Mouse (Mus musculus): Measurements from ENCODE around the gene Dnajc1.

The Dnajc1 gene

DNA sequence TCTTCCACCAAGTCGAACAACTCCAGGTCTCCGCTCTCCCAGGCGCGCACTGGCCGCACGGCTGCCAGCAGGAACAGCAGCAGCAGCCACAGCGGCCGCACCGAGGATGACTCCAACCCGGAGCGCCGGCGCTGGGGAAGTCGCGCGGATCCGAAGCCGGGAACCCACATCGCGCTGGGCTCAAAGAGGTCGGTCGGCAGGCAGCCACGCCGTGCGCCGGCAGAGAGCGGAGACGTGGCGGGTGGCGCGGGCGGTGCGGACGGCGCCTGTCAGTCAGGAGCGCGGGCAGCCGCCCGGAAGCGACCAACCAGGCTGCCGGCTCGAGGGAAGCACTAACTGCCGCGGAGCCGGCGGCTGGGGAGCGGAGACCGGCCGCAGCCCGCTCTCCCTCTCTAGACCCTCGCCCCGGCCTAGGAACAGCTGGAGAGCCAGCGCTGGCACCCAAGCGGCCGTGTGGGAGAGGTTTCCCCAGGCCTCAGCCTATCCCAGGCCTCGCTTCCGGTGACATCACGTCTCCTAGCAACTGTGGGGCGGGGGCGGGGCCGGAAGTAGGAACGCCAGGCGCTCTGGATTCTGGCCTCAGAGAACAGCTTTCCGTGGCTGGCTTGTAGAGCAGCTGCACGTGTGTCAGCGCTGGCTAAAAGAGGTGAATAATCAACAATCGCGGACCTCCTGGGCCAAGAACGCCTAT is at the start of gene Dnajc1:
Gene Dnajc1 (minus strand): TSS at position 500 of the 691 bp plus-strand sequence.
- peak; percentile 83 for DNase-seq

DNA sequence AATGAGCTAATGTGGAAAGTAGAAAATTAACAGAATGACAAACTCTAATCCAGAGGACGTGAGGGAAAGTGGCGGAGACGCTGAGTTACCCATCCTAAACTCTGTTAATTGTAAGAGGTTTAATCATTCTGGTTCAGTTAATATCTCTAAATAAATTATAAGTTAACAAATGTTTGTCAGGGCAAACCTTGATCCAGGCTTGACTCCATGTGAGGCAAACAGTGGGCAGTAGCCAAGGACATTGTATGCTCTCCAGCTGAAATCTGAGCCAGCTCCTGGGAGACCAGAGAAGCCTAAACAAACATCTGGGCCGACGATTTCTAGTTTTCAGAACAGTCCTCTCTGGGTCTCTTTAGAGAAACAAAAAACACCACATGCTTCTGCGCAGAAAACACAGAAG is 49.2 kb upstream of the Dnajc1 start:
- DNase-seq: no peak

DNA sequence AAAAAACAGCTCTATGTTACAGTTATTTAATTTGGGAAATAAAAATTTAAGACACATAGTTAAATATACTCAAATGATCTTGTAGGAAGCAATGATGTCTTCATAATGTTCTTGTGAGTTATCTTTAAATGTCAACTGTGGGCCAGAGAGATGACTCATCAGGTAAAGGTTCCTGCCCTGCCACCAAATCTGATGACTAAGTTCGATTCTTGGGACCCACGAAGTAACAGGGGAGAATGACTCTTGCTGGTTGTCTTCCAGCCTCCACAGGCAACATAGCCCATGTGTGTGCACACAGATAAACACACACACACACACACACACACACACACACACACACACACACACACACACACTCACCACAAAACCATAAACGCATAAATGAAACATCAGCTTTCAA is 22.6 kb upstream of the Dnajc1 start:
- DNase-seq: no peak

DNA sequence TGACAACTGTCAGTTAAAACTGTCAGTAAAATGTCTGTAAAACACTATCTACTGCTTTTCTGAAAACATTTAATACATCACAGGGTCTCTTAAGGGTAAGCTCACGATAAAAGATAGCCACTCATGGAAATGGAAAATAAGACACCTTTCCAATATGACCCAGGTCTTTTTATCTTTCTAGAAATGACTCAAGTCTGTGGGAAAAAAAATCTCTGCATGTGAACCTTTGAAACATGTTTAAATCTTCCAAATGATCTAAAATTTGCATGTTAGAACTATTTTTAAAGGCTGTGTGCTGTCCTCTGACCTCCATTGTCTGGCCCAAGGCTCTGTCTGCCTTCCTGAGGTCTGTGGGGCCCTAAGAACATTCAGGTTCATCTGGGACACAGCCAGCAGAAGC is 11.0 kb upstream of the Dnajc1 start:
- no peak for DNase-seq

DNA sequence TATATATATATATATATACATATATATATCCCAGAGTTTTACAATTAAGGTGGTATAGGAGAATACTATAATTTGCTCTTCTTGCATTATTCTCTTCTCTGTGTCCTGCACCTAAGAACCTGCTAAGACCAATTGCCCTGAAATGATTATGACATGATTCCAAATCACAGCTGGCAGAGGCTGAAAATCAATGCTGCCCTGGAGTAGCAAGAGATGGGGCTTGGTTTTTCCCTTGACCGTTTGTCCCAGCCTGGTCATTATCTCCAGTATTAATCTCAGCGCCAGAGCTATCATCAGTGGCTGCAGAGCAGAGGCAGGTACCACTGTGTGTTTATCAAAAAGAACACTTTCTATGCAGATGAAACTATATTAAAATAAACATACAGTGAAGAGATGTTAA is 9.1 kb upstream of the Dnajc1 start:
- no peak for DNase-seq

DNA sequence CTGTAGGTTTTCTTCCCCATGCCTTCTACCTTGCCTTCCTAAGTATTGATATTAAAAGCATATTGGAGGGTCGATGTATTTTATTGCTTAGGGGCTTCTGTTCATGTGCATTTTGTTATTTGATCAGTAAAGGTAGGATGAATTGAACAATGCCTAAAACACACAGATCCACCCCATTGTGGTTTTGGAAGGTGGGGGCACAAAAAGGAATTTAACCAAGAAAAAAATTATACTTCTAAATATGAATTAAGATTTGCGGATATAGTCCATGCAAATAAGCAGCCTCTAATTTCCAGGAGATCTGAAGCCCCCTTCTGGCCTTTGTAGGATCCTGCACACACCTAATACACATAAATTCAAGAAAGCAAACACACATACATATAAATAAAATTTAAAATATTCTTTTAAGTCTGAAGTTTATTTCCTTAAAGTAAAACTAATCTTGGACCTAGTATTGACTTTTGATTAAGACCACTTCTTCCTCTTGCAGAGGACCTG is 441 bp upstream of the Dnajc1 start:
- no peak for DNase-seq

DNA sequence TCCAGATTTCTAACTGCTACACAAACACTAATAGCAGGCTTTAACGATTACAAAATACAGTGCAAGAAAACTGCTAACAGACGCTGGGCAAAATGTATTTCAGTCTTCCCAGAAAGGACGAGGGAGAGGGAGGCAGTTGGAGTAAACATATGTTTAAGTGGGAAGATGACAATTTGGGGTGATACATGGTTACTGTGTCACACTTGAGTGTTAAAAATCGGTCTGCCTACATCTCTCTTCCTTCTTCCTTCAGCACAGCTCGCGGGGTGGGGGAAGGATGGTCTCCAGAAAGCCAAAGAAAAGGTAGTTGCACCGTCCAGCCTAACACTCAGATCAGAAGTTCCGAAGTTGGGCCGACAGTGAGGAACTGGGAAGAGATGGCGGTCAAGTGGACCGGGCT is 769 bp downstream of the Dnajc1 start:
- no peak for DNase-seq

DNA sequence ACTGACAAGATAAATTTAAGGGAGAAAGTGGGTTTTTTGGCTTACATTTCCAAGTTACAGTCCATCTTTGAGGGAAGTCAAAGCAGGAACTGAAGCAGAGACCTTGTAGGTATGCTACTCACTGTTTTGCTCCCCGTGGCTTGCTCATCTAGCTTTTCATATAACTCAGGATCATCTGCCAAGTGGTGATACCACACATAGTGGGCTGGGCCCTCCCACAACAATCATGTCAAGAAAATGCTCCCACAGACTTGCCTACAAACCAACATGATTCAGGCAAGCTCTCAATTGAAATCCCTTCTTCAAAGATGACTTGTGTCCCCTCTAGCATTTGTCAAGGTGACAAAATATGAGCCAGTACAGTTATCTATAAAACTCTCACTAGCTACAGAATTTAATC is 3.0 kb downstream of the Dnajc1 start:
- DNase-seq: no peak

DNA sequence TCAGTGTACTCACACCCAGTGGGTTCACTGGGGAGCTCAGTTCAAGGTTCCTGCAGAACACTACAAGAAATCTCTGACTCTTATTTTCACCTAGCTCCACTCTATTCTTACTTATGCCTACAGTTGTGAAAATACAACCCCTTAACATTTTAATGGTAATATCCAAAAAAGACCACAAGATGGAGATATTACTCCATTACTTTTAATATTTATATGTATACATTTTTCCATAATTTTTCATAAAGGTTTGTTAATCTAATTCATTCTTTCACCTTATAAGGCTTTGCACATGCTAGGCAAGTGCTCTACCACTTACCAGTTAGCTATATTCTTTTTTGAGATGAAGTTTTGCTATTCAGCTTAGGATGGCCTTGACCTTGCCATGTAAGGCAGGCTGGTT is 11.0 kb downstream of the Dnajc1 start:
- peak in 1 of 2 experiments; percentile 15 for DNase-seq

DNA sequence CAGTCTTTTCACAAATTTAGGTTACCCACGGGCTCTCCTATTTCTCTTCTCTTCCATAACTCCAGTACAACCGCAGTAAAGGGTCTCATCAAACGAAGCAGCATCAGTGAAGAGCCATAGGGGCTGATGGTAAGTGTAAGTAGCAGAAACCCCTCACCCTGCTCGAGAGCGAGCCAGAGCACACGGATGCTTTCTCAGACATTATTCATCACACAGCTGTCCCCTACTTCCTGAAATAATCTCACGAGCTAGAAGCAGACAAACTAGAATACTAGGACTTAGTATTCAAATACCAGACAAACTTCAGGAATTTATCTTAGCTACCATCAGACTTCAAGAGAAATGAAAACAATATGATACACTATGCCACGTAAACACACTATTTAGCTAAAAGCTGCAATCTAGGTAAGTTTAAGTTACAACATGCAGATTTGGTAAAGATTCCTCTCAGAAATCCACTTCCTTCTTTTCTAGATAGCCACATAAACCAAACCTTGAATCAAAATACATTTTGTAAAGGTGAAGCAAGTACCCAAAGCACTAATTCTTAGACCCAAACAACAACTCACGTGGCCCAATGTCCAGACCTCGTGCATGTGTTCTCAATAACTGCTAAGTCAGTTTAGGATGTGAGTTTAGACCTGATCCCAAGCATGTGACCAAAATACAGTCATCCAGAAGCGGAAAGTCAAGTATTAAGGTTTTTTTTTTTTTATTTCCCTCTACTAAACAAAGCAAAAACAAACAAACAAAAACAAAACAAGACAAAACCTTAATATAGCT is 20.0 kb downstream of the Dnajc1 start:
- DNase-seq: no peak

DNA sequence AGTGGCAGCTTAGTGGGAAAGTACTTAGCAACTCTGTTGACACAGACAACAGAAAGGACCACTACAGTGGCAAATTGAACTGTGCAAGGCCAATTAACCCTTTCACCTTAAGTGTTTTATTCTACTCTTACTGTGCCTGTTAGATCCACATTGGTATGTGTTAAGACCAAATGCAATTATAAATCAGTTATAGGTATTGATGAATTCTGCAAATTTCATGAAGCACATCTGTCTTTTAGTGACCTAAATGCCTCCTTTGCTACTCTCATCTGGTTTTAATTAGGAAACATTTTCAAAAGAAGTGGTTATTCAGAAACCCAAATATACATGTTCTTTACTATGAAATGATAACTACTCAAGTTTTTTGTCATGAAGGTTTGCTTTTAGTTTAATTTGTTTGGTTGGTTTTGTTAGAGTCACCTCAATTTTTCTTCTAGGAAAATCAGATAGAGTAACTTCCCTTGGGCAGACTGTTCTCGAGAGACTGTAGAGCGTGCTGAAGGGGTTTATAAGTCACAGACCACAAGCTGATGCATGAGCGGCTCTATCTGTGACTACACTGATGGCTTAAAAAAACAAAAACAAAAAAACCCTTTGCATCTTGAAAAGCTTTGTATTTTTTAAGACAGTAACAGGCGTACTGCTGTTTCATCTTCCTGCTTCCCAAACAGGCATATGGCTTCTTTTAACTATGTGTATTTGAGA is 21.7 kb downstream of the Dnajc1 start:
- no peak for DNase-seq

DNA sequence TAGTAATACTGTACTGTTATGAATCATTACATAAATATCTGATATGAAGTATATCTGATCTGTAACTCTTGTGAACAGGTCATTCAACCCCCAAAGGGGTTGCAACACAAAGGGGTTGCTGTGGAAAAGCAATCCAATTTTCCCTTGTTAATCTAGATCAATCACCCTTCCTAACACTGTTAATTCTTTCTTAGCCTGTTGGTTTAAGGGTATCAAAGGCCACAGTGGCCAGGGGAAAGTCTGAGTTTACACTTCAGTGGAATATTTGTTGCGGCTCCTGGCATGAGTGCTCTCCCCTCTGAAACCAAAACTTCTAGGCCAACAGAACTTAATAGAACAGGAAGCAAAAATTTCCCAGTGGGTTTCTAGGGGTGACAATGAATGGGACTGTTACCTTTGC is 28.2 kb downstream of the Dnajc1 start:
- no peak for DNase-seq

DNA sequence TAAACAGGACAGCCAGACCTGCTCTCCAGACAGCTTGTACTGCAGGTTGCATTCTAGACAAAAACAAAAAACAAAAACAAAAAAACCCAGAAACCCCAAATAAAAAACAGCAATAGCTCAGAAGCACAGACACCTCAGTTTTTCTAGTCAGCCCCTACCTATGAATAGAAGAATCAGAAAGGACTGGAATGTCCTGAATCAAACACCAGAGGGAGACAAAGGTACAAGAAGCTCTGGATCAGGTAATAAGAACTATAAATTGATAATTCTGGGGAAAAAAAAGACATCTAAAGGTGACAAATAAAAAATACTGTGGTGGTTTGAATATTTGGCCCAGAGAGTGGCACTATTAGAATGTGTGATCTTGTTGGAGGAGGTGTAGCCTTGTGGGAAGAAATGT is 37.3 kb downstream of the Dnajc1 start:
- DNase-seq: no peak

DNA sequence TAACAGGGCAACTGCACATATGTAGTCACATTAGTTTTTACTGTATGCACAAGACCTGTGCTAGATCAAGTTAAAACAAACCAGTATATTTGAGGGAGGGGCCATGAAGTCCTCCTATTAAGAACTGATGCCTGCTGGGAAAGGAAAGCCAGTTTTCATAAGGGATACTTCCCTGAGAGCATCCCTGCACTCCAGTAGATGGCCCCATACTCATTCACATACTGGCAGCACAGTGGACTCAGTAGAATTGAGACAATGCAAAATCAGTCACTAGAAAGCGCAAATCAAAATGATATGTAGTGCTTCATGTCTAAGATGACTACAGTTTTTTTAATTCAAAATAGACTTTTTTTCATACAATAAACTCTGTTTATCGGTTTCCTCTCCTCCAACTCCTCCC is 40.0 kb downstream of the Dnajc1 start:
- DNase-seq: no peak

DNA sequence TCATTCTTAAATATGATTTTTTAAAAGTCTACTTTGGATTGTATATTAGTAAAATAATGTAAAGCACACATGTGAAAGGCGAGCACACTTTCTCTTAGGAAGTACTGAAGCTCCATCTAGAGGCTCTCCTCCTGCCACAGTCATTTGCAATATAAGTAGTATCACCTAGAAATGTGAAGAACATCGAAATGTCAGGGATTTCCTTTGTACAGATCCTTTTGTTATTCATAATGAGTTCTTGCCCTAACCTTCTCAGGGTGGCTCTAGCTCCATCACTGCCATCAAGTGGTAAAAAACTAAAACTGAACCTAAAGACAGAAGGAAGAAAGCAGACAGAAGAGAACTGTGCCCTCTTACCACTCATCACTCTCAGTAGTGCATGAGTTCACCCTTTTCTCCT is 49.2 kb downstream of the Dnajc1 start:
- DNase-seq: no peak

DNA sequence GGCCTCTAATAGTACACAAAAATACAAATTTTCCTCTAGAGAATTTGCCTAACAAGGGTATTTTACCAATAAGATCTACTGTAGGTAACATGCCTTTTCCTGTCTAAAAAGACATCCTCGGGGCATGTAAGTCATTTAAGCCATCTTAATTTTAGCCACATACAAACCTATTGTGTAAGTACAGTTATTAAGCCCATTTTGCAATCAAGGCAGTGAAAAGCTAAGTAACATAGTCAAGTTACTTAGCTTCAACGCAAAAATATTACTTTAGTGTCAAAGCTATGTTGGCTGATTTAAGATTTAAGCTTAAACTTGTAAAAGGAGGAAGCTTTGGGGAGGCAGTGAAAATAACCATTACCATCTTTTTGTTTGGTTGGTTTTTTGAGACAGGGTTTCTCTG is 74.0 kb downstream of the Dnajc1 start:
- no peak for DNase-seq

DNA sequence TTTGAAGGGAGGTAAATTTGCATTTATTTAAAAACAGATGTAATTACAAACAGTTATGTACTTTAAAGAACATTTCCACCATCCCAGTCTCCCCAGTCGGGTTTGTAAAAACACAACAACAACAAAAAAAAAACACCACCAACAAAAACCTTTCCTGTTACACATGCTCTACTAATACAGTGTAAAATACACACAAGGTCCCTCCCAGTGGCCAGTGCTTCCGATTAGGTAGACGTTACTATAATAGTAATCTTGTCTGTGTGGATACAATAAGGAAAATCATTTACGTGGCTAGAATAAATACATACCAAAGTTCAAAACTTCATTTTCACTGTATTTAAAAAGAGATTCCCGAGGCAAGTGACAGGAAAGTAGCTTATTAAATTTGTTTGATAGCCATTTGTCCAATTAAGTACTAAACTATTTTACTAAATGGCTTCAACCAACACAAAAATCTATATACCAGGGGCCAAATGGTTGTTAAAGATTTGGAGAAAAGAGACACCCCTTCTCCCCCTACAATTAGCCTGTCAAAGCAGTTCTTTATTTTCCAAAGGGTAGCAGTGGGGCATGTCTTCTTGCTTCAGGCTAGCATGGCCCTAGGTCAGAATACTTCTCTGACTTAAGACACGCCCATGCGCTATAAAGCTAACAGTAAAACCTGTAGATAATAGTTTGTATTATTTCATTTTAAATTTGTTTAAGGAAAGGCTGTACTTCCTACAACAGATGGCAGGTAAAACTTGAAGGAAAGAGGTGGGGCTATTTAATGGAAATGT is 74.9 kb downstream of the Dnajc1 start:
- no peak for DNase-seq

DNA sequence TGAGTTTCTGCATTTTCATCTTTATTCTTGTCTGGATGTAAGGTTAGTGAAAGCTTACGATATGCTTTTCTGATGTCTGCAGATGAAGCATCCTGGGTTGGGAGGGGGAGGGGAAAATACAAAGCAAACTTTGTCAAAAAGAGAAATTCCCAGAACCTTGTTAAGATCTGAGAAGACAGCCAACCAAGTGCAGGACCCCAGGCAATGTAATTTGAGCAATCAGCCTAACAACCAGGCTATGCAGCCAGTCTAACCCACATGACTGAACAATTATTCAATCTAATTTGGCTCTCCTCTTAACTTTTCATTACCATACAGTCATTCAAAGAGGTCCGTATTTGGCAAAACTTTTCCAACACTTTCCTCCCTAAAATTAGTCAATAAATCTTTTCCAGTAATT is 75.7 kb downstream of the Dnajc1 start:
- DNase-seq: no peak

DNA sequence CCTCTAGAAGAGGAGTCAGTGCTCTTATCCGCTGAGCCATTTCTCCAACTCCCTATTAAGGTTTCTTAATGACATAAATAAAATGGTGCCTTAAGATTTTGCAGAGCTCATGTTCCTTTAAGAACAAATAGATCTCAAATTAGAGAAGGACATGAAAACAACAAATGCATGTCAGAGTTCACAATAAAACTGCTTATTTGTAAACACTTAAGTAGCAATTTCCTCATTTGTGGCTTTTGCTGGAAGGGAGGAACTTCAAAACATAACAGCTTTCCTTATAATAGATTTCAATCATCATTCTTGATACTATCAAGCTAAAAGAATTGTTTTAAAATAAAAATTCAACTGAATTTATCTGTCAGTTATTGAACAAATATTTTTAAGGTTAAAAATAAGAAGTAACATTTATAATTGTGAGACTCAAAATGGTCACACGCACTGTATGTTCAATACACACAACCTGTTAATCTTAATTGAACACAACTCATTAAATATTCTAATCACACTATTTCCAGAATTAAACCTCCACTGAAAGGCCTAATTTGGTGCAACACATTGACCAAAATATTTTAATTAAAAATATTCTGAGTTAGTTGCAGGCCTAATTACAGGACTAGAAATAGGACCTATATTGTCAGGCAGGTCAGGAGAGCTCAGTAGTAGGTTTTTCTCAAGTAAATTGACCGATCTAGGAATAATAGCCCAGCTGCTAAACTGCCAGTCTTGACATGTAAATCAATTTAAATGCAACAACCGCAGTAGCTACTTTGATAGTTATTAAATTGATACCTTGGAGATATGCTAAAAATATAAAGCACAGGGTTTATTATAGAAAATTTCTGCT is 82.1 kb downstream of the Dnajc1 start:
- DNase-seq: no peak

DNA sequence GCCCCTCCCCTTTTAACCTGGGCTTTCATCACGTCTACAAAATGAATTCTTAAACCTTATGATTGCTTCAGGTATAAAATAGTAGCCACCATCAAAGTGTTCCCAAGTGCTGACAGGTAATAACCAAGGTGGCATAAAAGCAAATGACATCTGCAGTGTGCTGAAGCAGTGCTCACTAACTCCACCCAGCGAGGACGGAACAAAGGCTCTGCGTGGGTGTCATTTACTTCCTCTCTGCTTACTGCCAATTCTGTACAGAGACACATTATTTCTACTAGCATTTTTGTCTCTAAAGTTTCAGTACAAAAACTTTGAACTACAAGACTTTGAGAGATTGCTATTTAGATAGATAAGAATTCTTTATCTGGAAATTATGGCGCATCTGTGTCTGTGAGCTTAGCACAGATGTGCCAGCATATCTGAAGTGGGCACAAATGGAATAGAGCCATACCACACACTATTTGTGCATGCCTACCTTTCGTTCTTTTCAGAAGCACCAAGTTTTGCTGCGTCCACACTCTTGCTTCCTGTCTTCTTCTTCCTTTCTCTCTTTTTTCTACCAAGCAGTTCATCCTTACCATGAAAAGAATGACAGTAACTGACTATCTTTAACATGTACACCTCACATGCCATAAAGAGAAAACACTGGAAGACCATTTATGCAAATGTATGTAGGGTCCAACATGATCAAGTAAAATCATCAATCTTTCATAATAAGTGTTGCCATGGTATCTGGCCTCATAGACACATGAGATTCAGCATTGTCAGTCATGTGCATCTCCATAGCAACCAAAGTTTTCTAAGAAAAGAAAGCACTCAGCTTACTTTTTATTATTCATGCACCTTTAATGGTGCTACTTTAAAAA is 85.0 kb downstream of the Dnajc1 start:
- peak; percentile 34 to 46 for DNase-seq

DNA sequence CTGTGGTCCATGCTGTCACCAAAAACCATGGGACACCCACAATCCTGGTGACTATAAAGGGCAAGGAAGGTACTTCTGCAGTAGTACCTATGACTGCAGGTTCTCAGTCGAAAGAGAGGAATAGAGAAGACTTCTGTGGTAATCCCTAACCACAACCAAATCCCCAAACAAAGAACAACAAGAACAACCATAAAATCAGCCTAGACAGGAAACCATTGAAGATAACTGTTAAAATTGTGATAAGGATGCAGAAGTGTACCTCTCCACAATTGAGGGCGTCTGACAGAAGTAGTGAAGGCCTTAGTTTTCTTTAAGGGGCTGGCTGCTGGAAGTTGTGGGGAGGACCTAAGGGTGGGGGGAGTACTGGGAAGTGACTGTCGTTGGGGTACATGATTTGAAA is 91.7 kb downstream of the Dnajc1 start:
- no peak for DNase-seq
